Mouse (Mus musculus) liver, embryonic 14.5 days (tissue): ENCODE measurements at regions not wholly inside any gene's neighbourhood (a gene's known extent, or its start where the extent isn't known, plus 50 kb on each side); places are given as distances from the start of the nearest gene placed in this dataset.

Experiments used
- CTCF ChIP-seq: IDR thresholded peaks from 2 replicates; pipeline ENCODE4 v1.5.1; 2016; ENCODE audit warnings: antibody characterized with exemption, low read depth, control low read depth
- EP300 ChIP-seq: IDR thresholded peaks from 2 replicates; pipeline ENCODE4 v1.6.1; 2016; ENCODE audit warnings: antibody characterized with exemption, low read depth

DNA sequence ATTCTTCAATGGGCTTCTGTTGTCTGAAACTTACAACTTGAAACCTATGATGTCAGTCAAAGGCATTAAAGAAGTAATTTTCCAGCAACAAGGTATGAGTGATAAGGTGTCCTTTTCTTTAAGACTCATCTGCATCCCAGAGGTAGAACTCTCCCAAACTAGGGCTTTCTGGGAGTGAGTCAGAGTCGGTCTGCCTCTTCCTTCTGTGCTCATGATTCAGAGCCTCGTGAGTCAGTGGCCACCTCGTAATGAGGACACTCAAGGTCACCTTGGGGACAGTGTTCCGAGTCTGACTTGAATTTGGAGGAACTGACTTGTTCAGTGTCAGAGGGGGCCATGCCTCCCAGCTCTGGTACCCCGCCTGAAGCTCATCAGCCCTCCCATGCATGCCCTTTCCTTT, 81.8 kb downstream of the Llph start:
- TF ChIP-seq CTCF (no peak), EP300 (no peak)
